Mouse (Mus musculus): ENCODE measurements around the gene Akap2. TPM values are rescaled to one million over a fixed set of nuclear protein-coding genes. Genes with fewer than 3 reads are reported as not detected.

Gene Akap2
- polyA plus RNA-seq, 1 experiment: not detected

DNA sequence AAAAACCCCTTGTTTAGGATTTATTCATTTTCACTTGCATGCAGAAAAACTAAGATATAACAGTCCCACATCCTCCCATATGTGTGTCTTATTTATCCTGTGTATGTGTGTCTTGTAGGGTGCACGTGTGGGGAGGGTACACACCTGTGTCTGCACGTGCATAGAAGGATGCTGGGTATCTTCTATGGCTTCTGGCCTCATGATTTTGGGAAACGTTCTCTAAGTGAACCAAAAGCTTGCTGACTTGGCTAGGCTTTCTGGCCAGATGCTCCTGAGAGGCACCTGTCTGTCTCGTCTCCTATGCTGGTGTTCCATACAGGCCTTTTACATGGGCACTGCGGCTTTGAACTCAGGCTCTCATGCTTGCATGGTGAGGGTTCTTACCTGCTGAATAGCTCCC is 105.2 kb downstream of the Akap2 start:
- Histone ChIP-seq H3K4me1 (ENCODE audit: control insufficient read depth, insufficient read depth, low read length) (peaks cover 19% of the 10 kb centered on the region), H3K27ac (ENCODE audit: insufficient read depth, low read depth, low read length) (no peak overlapping the region), H3K4me3 (ENCODE audit: insufficient read depth, low read depth, low read length) (no peak overlapping the region)
- 82% methylated on average over 5 of the region's 5 CpGs for WGBS
- TF ChIP-seq CTCF (IDR thresholded peaks at IDR 0.05; ENCODE audit: insufficient read depth, low read depth, low read length) (no peak), POLR2A (IDR thresholded peaks at IDR 0.05; ENCODE audit: insufficient read depth, low read depth, low read length) (no peak)

DNA sequence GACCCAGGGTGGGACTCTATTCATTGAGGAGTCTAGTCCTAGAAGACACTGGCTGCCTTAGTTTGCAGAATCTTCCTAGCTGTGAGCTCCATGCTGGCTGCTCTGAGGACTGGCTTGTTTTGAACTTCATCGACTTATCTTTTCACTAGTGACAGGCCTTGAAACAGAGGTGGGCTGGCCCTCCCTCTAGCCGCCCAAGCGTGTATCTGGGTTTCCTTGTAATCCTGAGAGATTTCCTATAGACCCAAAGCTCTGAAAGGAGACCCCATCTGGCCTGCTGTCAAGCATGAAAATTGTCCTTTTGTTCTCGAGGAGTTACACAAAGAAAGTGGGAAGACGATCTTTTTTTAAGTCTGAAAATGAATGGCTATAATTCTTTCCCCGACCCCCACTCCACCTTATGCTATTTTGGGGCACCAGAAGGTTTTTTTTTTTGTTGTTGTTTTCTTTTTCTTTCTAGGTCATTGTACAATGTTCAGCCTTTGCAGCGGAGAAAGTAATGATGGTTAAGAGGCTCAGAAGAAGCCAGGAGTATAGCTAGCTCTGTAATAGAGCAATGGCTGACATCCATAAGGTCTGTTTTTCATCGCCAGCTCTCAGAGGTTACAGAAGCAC is 107.3 kb downstream of the Akap2 start:
- 25% methylated on average over 8 of the region's 8 CpGs for WGBS
- TF ChIP-seq CTCF (IDR thresholded peaks at IDR 0.05; ENCODE audit: insufficient read depth, low read depth, low read length): no peak
- Histone ChIP-seq H3K4me1 (ENCODE audit: control insufficient read depth, insufficient read depth, low read length) (peaks cover 19% of the 10 kb centered on the region), H3K27ac (ENCODE audit: insufficient read depth, low read depth, low read length) (no peak overlapping the region), H3K4me3 (ENCODE audit: insufficient read depth, low read depth, low read length) (no peak overlapping the region)

DNA sequence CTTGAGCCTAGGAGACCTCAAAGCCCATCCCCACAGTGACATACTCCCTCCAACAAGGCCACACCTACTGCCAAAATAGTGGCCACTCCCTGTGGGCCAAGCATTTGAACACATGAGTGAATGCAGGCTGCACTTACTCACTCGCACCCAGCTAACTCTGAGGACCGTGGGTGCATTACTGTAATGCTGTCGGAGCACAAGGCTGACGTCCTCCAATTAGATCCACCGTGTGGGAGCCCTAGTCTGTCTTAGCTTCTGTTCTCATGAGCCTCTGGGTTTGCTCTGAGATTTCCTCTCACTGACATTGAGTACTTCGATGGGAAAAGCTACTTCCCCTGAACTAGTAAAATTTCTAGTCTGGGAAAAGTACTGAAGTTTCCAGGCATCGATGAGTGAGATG is 108.8 kb downstream of the Akap2 start:
- 63% methylated on average over 7 of the region's 7 CpGs for WGBS
- peaks cover 14% of the 10 kb centered on the region for H3K4me1 ChIP-seq (ENCODE audit: control insufficient read depth, insufficient read depth, low read length)
- H3K4me3 ChIP-seq (ENCODE audit: insufficient read depth, low read depth, low read length): no peak overlapping the region
- no peak overlapping the region for H3K27ac ChIP-seq (ENCODE audit: insufficient read depth, low read depth, low read length)
- TF ChIP-seq POLR2A (IDR thresholded peaks at IDR 0.05; ENCODE audit: insufficient read depth, low read depth, low read length) (no peak), CTCF (IDR thresholded peaks at IDR 0.05; ENCODE audit: insufficient read depth, low read depth, low read length) (no peak)

- Histone ChIP-seq H3K4me1 (ENCODE audit: control insufficient read depth, insufficient read depth, low read length) (peaks cover 9% of the 10 kb centered on the region), H3K27ac (ENCODE audit: insufficient read depth, low read depth, low read length) (no peak overlapping the region), H3K4me3 (ENCODE audit: insufficient read depth, low read depth, low read length) (no peak overlapping the region)
- WGBS: 84% methylated on average over 9 of the region's 9 CpGs
- TF ChIP-seq POLR2A (IDR thresholded peaks at IDR 0.05; ENCODE audit: insufficient read depth, low read depth, low read length) (no peak), CTCF (IDR thresholded peaks at IDR 0.05; ENCODE audit: insufficient read depth, low read depth, low read length) (no peak)
Observed at GRCm38 (mm10) chr4:57829131-57829530, 111.7 kb downstream of the Akap2 start.

- Histone ChIP-seq H3K4me3 (ENCODE audit: insufficient read depth, low read depth, low read length) (no peak overlapping the region), H3K27ac (ENCODE audit: insufficient read depth, low read depth, low read length) (no peak overlapping the region), H3K4me1 (ENCODE audit: control insufficient read depth, insufficient read depth, low read length) (peaks cover 9% of the 10 kb centered on the region)
- 53% methylated on average over 3 of the region's 3 CpGs for WGBS
- TF ChIP-seq CTCF (IDR thresholded peaks at IDR 0.05; ENCODE audit: insufficient read depth, low read depth, low read length): no peak
- TF ChIP-seq POLR2A (IDR thresholded peaks at IDR 0.05; ENCODE audit: insufficient read depth, low read depth, low read length): no peak
Observed at GRCm38 (mm10) chr4:57829740-57830139, 112.3 kb downstream of the Akap2 start.

GRCm38 (mm10) chr4:57832318-57832717 is 114.9 kb downstream of the Akap2 start:
- H3K27ac ChIP-seq (ENCODE audit: insufficient read depth, low read depth, low read length): no peak overlapping the region
- peaks cover 4% of the 10 kb centered on the region; the same call in 1 of the 2 replicates for H3K4me1 ChIP-seq (ENCODE audit: control insufficient read depth, insufficient read depth, low read length)
- H3K4me3 ChIP-seq (ENCODE audit: insufficient read depth, low read depth, low read length): no peak overlapping the region
- TF ChIP-seq POLR2A (IDR thresholded peaks at IDR 0.05; ENCODE audit: insufficient read depth, low read depth, low read length): no peak
- no peak for TF ChIP-seq CTCF (IDR thresholded peaks at IDR 0.05; ENCODE audit: insufficient read depth, low read depth, low read length)
- 66% methylated on average over 7 of the region's 7 CpGs for WGBS

DNA sequence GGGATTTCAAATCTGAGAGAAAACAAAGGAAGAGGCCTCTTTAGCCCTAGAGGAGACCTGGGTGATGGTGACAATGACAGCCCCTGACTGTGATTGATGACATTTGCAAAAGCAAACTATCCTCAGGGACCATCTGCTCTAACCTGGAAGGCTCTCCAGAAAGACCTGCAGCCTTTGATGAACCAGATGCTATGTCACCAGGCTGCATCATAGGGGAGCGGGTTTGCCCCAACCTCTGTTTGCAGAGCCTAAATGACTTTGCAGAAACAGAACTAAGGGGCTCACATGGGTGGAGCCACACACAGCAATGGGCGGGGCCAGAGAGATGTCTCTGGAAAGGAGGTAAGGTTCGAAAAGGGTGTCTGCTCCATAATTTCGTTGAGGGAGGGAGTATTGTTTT is 115.6 kb downstream of the Akap2 start:
- H3K27ac ChIP-seq (ENCODE audit: insufficient read depth, low read depth, low read length): no peak overlapping the region
- peaks cover 4% of the 10 kb centered on the region; the same call in 1 of the 2 replicates for H3K4me1 ChIP-seq (ENCODE audit: control insufficient read depth, insufficient read depth, low read length)
- no peak overlapping the region for H3K4me3 ChIP-seq (ENCODE audit: insufficient read depth, low read depth, low read length)
- no peak for TF ChIP-seq CTCF (IDR thresholded peaks at IDR 0.05; ENCODE audit: insufficient read depth, low read depth, low read length)
- no peak for TF ChIP-seq POLR2A (IDR thresholded peaks at IDR 0.05; ENCODE audit: insufficient read depth, low read depth, low read length)
- 87% methylated on average over 4 of the region's 4 CpGs for WGBS

DNA sequence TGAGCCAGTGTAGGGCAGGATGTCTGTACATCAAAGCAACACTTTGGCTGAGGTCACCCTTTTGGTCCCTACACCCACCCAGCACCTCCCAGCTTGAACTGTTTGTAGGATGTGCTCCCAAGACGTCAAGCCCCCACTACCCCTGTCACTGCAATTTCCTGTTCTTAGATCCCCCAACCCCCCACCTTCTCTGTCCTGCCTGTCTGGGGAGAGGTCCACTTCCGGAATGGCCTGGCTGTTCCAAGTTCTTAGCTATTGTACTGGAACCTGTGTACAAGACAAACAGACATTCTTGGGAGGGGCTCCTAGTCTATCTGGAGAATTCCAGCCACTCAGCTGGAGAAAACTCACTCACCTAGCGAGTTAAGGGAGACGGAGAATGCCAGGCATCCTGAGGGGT is 116.7 kb downstream of the Akap2 start:
- no peak overlapping the region for H3K27ac ChIP-seq (ENCODE audit: insufficient read depth, low read depth, low read length)
- peaks cover 4% of the 10 kb centered on the region; the same call in 1 of the 2 replicates for H3K4me1 ChIP-seq (ENCODE audit: control insufficient read depth, insufficient read depth, low read length)
- no peak overlapping the region for H3K4me3 ChIP-seq (ENCODE audit: insufficient read depth, low read depth, low read length)
- TF ChIP-seq CTCF (IDR thresholded peaks at IDR 0.05; ENCODE audit: insufficient read depth, low read depth, low read length) (no peak), POLR2A (IDR thresholded peaks at IDR 0.05; ENCODE audit: insufficient read depth, low read depth, low read length) (no peak)
- 81% methylated on average over 4 of the region's 4 CpGs for WGBS

GRCm38 (mm10) chr4:57837089-57837488 is 119.6 kb downstream of the Akap2 start:
- Histone ChIP-seq H3K4me1 (ENCODE audit: control insufficient read depth, insufficient read depth, low read length) (peaks cover 2% of the 10 kb centered on the region; the same call in 1 of the 2 replicates), H3K27ac (ENCODE audit: insufficient read depth, low read depth, low read length) (no peak overlapping the region), H3K4me3 (ENCODE audit: insufficient read depth, low read depth, low read length) (no peak overlapping the region)
- TF ChIP-seq POLR2A (IDR thresholded peaks at IDR 0.05; ENCODE audit: insufficient read depth, low read depth, low read length) (no peak), CTCF (IDR thresholded peaks at IDR 0.05; ENCODE audit: insufficient read depth, low read depth, low read length) (no peak)
- 79% methylated on average over 9 of the region's 9 CpGs for WGBS

- H3K4me1 ChIP-seq (ENCODE audit: control insufficient read depth, insufficient read depth, low read length): no peaks in the 10 kb centered on the region
- no peak overlapping the region for H3K4me3 ChIP-seq (ENCODE audit: insufficient read depth, low read depth, low read length)
- no peak overlapping the region for H3K27ac ChIP-seq (ENCODE audit: insufficient read depth, low read depth, low read length)
- WGBS: 83% methylated on average over 4 of the region's 4 CpGs
- TF ChIP-seq POLR2A (IDR thresholded peaks at IDR 0.05; ENCODE audit: insufficient read depth, low read depth, low read length): no peak
- no peak for TF ChIP-seq CTCF (IDR thresholded peaks at IDR 0.05; ENCODE audit: insufficient read depth, low read depth, low read length)
Observed at GRCm38 (mm10) chr4:57839343-57839742, 121.9 kb downstream of the Akap2 start.
